Mouse (Mus musculus): ENCODE measurements around the gene Bfsp2. TPM values are rescaled to one million over a fixed set of nuclear protein-coding genes. Genes with fewer than 3 reads are reported as not detected.
"Not testable (repeated sequence)": the region's sequence is repeated elsewhere in the genome, so short reads cannot be mapped to it uniquely, and the experiment has no call there.

Gene Bfsp2
- polyA plus RNA-seq, 1 experiment from 2014 or later, result 2.6 TPM

- Histone ChIP-seq H3K36me3 (no peaks in the 10 kb centered on the region), H3K27me3 (no peaks in the 10 kb centered on the region), H3K4me3 (no peak overlapping the region), H3K4me1 (peaks cover 21% of the 10 kb centered on the region), H3K9me3 (no peaks in the 10 kb centered on the region), H3K4me2 (no peak overlapping the region), H3K27ac (no peak overlapping the region), H3K9ac (no peak overlapping the region)
- WGBS, result 69% methylated on average over 11 of the region's 11 CpGs
- no peak for ATAC-seq (ENCODE audit: insufficient number of reproducible peaks, insufficient read depth, low FRiP score, low TSS enrichment, low read depth)
Observed at GRCm38 (mm10) chr9:103424869-103425268, 55.4 kb downstream of the Bfsp2 start.

GRCm38 (mm10) chr9:103423951-103424350 lies 56.3 kb downstream of the Bfsp2 start:
- ATAC-seq (ENCODE audit: insufficient number of reproducible peaks, insufficient read depth, low FRiP score, low TSS enrichment, low read depth), result no peak
- H3K4me2 ChIP-seq, result no peak overlapping the region
- WGBS, result 75% methylated on average over 8 of the region's 8 CpGs
- peaks cover 21% of the 10 kb centered on the region for H3K4me1 ChIP-seq
- H3K27ac ChIP-seq, result no peak overlapping the region
- H3K4me3 ChIP-seq, result no peak overlapping the region
- H3K9ac ChIP-seq, result no peak overlapping the region
- H3K27me3 ChIP-seq, result no peaks in the 10 kb centered on the region
- no peaks in the 10 kb centered on the region for H3K36me3 ChIP-seq
- no peaks in the 10 kb centered on the region for H3K9me3 ChIP-seq

GRCm38 (mm10) chr9:103423384-103423783 lies 56.8 kb downstream of the Bfsp2 start:
- ATAC-seq (ENCODE audit: insufficient number of reproducible peaks, insufficient read depth, low FRiP score, low TSS enrichment, low read depth), result no peak

GRCm38 (mm10) chr9:103422847-103423246 lies 57.4 kb downstream of the Bfsp2 start:
- H3K4me1 ChIP-seq, result peaks cover 21% of the 10 kb centered on the region
- no peak overlapping the region for H3K9ac ChIP-seq
- 0 out of 2 replicates have a peak overlapping the region, but pooled peaks have one; percentile 22 for H3K27ac ChIP-seq
- H3K27me3 ChIP-seq, result no peaks in the 10 kb centered on the region
- no peak overlapping the region for H3K4me2 ChIP-seq
- H3K4me3 ChIP-seq, result no peak overlapping the region
- ATAC-seq (ENCODE audit: insufficient number of reproducible peaks, insufficient read depth, low FRiP score, low TSS enrichment, low read depth), result no peak
- no peaks in the 10 kb centered on the region for H3K36me3 ChIP-seq
- no peaks in the 10 kb centered on the region for H3K9me3 ChIP-seq
- 51% methylated on average over 18 of the region's 18 CpGs for WGBS

More at GRCm38 (mm10) chr9:103423384-103423783, 56.8 kb downstream of the Bfsp2 start:
- Histone ChIP-seq H3K27me3 (no peaks in the 10 kb centered on the region), H3K36me3 (no peaks in the 10 kb centered on the region), H3K9me3 (no peaks in the 10 kb centered on the region), H3K4me3 (no peak overlapping the region), H3K27ac (peak overlapping the region; percentile 22; the same call in 1 of the 2 replicates), H3K4me2 (no peak overlapping the region), H3K4me1 (peaks cover 21% of the 10 kb centered on the region), H3K9ac (no peak overlapping the region)
- WGBS, result 70% methylated on average over 7 of the region's 7 CpGs

GRCm38 (mm10) chr9:103420844-103421243 lies 59.4 kb downstream of the Bfsp2 start:
- H3K9me3 ChIP-seq, result no peaks in the 10 kb centered on the region
- WGBS, result 46% methylated on average over 3 of the region's 3 CpGs
- H3K9ac ChIP-seq, result no peak overlapping the region
- no peak overlapping the region for H3K4me2 ChIP-seq
- no peaks in the 10 kb centered on the region for H3K27me3 ChIP-seq
- no peak for ATAC-seq (ENCODE audit: insufficient number of reproducible peaks, insufficient read depth, low FRiP score, low TSS enrichment, low read depth)
- H3K27ac ChIP-seq, result no peak overlapping the region
- H3K4me1 ChIP-seq, result peaks cover 19% of the 10 kb centered on the region
- no peaks in the 10 kb centered on the region for H3K36me3 ChIP-seq
- no peak overlapping the region for H3K4me3 ChIP-seq

GRCm38 (mm10) chr9:103418786-103419185 lies 61.4 kb downstream of the Bfsp2 start:
- H3K36me3 ChIP-seq, result no peaks in the 10 kb centered on the region
- H3K9me3 ChIP-seq, result no peaks in the 10 kb centered on the region
- H3K4me2 ChIP-seq, result no peak overlapping the region
- WGBS, result 86% methylated on average over 2 of the region's 2 CpGs
- ATAC-seq (ENCODE audit: insufficient number of reproducible peaks, insufficient read depth, low FRiP score, low TSS enrichment, low read depth), result no peak
- no peaks in the 10 kb centered on the region for H3K27me3 ChIP-seq
- no peak overlapping the region for H3K4me3 ChIP-seq
- H3K27ac ChIP-seq, result no peak overlapping the region
- H3K9ac ChIP-seq, result no peak overlapping the region
- peaks cover 28% of the 10 kb centered on the region for H3K4me1 ChIP-seq

GRCm38 (mm10) chr9:103418267-103418666 lies 62.0 kb downstream of the Bfsp2 start:
- 90% methylated on average over 1 of the region's 1 CpGs for WGBS
- not testable (repeated sequence) for H3K4me3 ChIP-seq

GRCm38 (mm10) chr9:103413457-103413856 lies 66.8 kb downstream of the Bfsp2 start:
- WGBS, result 16% methylated on average over 9 of the region's 9 CpGs
- H3K27me3 ChIP-seq, result no peaks in the 10 kb centered on the region
- peak overlapping the region; percentile 28 for H3K4me2 ChIP-seq
- H3K27ac ChIP-seq, result no peak overlapping the region
- H3K9me3 ChIP-seq, result no peaks in the 10 kb centered on the region
- no peak overlapping the region for H3K9ac ChIP-seq
- H3K4me3 ChIP-seq, result no peak overlapping the region
- H3K36me3 ChIP-seq, result no peaks in the 10 kb centered on the region
- ATAC-seq (ENCODE audit: insufficient number of reproducible peaks, insufficient read depth, low FRiP score, low TSS enrichment, low read depth), result no peak
- peaks cover 42% of the 10 kb centered on the region for H3K4me1 ChIP-seq

More at GRCm38 (mm10) chr9:103418267-103418666, 62.0 kb downstream of the Bfsp2 start:
- H3K9me3 ChIP-seq; ATAC-seq (ENCODE audit: insufficient number of reproducible peaks, insufficient read depth, low FRiP score, low TSS enrichment, low read depth); H3K27ac ChIP-seq; H3K9ac ChIP-seq; H3K4me2 ChIP-seq; H3K27me3 ChIP-seq; H3K36me3 ChIP-seq: not testable (repeated sequence)
- peaks cover 32% of the 10 kb centered on the region for H3K4me1 ChIP-seq

GRCm38 (mm10) chr9:103409119-103409518 lies 71.1 kb downstream of the Bfsp2 start:
- peak overlapping the region; percentile 71 for H3K27ac ChIP-seq
- H3K4me2 ChIP-seq, result no peak overlapping the region
- H3K27me3 ChIP-seq, result no peaks in the 10 kb centered on the region
- no peak for ATAC-seq (ENCODE audit: insufficient number of reproducible peaks, insufficient read depth, low FRiP score, low TSS enrichment, low read depth)
- H3K9ac ChIP-seq, result no peak overlapping the region
- H3K4me1 ChIP-seq, result peaks cover 38% of the 10 kb centered on the region
- WGBS, result 51% methylated on average over 2 of the region's 2 CpGs
- no peaks in the 10 kb centered on the region for H3K36me3 ChIP-seq
- H3K4me3 ChIP-seq, result no peak overlapping the region
- H3K9me3 ChIP-seq, result no peaks in the 10 kb centered on the region

- Histone ChIP-seq H3K4me3 (no peak overlapping the region), H3K27me3 (no peaks in the 10 kb centered on the region), H3K9me3 (no peaks in the 10 kb centered on the region), H3K27ac (peak overlapping the region; percentile 71; the same call in 1 of the 2 replicates), H3K4me2 (no peak overlapping the region), H3K4me1 (peaks cover 37% of the 10 kb centered on the region), H3K9ac (no peak overlapping the region), H3K36me3 (no peaks in the 10 kb centered on the region)
- ATAC-seq (ENCODE audit: insufficient number of reproducible peaks, insufficient read depth, low FRiP score, low TSS enrichment, low read depth), result no peak
- WGBS, result 61% methylated on average over 4 of the region's 4 CpGs
Observed at GRCm38 (mm10) chr9:103408136-103408777, 72.0 kb downstream of the Bfsp2 start.

GRCm38 (mm10) chr9:103403331-103403973 lies 76.8 kb downstream of the Bfsp2 start:
- no peak overlapping the region for H3K27ac ChIP-seq
- no peak overlapping the region for H3K4me3 ChIP-seq
- ATAC-seq (ENCODE audit: insufficient number of reproducible peaks, insufficient read depth, low FRiP score, low TSS enrichment, low read depth), result 0 out of 2 replicates have a peak, but pooled peaks have one; percentile 32
- no peak overlapping the region for H3K9ac ChIP-seq
- no peaks in the 10 kb centered on the region for H3K36me3 ChIP-seq
- 37% methylated on average over 4 of the region's 4 CpGs for WGBS
- H3K4me1 ChIP-seq, result peaks cover 13% of the 10 kb centered on the region
- 0 out of 2 replicates have a peak, but pooled peaks cover 4% of the 10 kb centered on the region for H3K9me3 ChIP-seq
- no peaks in the 10 kb centered on the region for H3K27me3 ChIP-seq
- H3K4me2 ChIP-seq, result no peak overlapping the region

Measured in embryonic facial prominence, embryonic 13.5 days (tissue).